Mouse (Mus musculus): ENCODE measurements around the gene Flt1. TPM values are rescaled to one million over a fixed set of nuclear protein-coding genes. Genes with fewer than 3 reads are reported as not detected.
A peak's percentile ranks its signal among the peaks of the same experiment; 100 is the strongest.

Gene Flt1
- polyA plus RNA-seq, 1 experiment = 32.5 TPM

- no peak for DNase-seq
- H3K4me3 ChIP-seq (replicated peaks; ENCODE audit: extremely low read depth, low read depth, low read length) = no peak overlapping the region
These were observed 1.0 kb upstream of the Flt1 start for GRCm38 (mm10) chr5:147726701-147727393.

GRCm38 (mm10) chr5:147724945-147725830, 623 bp downstream of the Flt1 start:
- TF ChIP-seq CTCF (IDR thresholded peaks at IDR 0.05; ENCODE audit: insufficient read depth, low read length) = no peak
- 0 out of 2 replicates have a peak, but pooled peaks have one; percentile 8 for TF ChIP-seq POLR2A (IDR thresholded peaks at IDR 0.05; ENCODE audit: borderline replicate concordance, extremely low read depth, low read depth, low read length)
- 2% methylated on average over 69 of the region's 69 CpGs for WGBS
- Histone ChIP-seq H3K4me1 (ENCODE audit: control insufficient read depth, insufficient read depth, low read length) (peaks cover 9% of the 10 kb centered on the region), H3K4me3 (replicated peaks; ENCODE audit: extremely low read depth, low read depth, low read length) (peak overlapping the region; percentile 80)
- peak; percentile 57 for DNase-seq

More at GRCm38 (mm10) chr5:147726701-147727393, 1.0 kb upstream of the Flt1 start:
- no peak for TF ChIP-seq CTCF (IDR thresholded peaks at IDR 0.05; ENCODE audit: insufficient read depth, low read length)
- TF ChIP-seq POLR2A (IDR thresholded peaks at IDR 0.05; ENCODE audit: borderline replicate concordance, extremely low read depth, low read depth, low read length) = no peak
- WGBS = 17% methylated on average over 18 of the region's 18 CpGs
- H3K4me1 ChIP-seq (ENCODE audit: control insufficient read depth, insufficient read depth, low read length) = peaks cover 2% of the 10 kb centered on the region; the same call in 1 of the 2 replicates

GRCm38 (mm10) chr5:147724391-147724790, 1.4 kb downstream of the Flt1 start:
- H3K4me3 ChIP-seq (replicated peaks; ENCODE audit: extremely low read depth, low read depth, low read length) = peak overlapping the region; percentile 80
- 3% methylated on average over 14 of the region's 14 CpGs for WGBS
- H3K4me1 ChIP-seq (ENCODE audit: control insufficient read depth, insufficient read depth, low read length) = peaks cover 9% of the 10 kb centered on the region
- TF ChIP-seq POLR2A (IDR thresholded peaks at IDR 0.05; ENCODE audit: borderline replicate concordance, extremely low read depth, low read depth, low read length) (no peak), CTCF (IDR thresholded peaks at IDR 0.05; ENCODE audit: insufficient read depth, low read length) (no peak)
- no peak for DNase-seq

GRCm38 (mm10) chr5:147723811-147724210, 2.0 kb downstream of the Flt1 start:
- Histone ChIP-seq H3K4me3 (replicated peaks; ENCODE audit: extremely low read depth, low read depth, low read length) (peak overlapping the region; percentile 56), H3K4me1 (ENCODE audit: control insufficient read depth, insufficient read depth, low read length) (peaks cover 9% of the 10 kb centered on the region)
- TF ChIP-seq POLR2A (IDR thresholded peaks at IDR 0.05; ENCODE audit: borderline replicate concordance, extremely low read depth, low read depth, low read length) (no peak), CTCF (IDR thresholded peaks at IDR 0.05; ENCODE audit: insufficient read depth, low read length) (no peak)
- WGBS = 16% methylated on average over 17 of the region's 17 CpGs
- DNase-seq = no peak

- DNase-seq = no peak
- peaks cover 17% of the 10 kb centered on the region for H3K4me1 ChIP-seq (ENCODE audit: control insufficient read depth, insufficient read depth, low read length)
- TF ChIP-seq POLR2A (IDR thresholded peaks at IDR 0.05; ENCODE audit: borderline replicate concordance, extremely low read depth, low read depth, low read length) (no peak), CTCF (IDR thresholded peaks at IDR 0.05; ENCODE audit: insufficient read depth, low read length) (no peak)
- 24% methylated on average over 8 of the region's 8 CpGs for WGBS
- H3K4me3 ChIP-seq (replicated peaks; ENCODE audit: extremely low read depth, low read depth, low read length) = peak overlapping the region; percentile 26
These were observed 4.4 kb downstream of the Flt1 start for GRCm38 (mm10) chr5:147721438-147721837.

- no peak for TF ChIP-seq POLR2A (IDR thresholded peaks at IDR 0.05; ENCODE audit: borderline replicate concordance, extremely low read depth, low read depth, low read length)
- TF ChIP-seq CTCF (IDR thresholded peaks at IDR 0.05; ENCODE audit: insufficient read depth, low read length) = no peak
- H3K4me3 ChIP-seq (replicated peaks; ENCODE audit: extremely low read depth, low read depth, low read length) = no peak overlapping the region
- 65% methylated on average over 7 of the region's 7 CpGs for WGBS
- no peak for DNase-seq
- peaks cover 21% of the 10 kb centered on the region for H3K4me1 ChIP-seq (ENCODE audit: control insufficient read depth, insufficient read depth, low read length)
These were observed 7.5 kb downstream of the Flt1 start for GRCm38 (mm10) chr5:147718335-147718734.

- WGBS = 56% methylated on average over 15 of the region's 15 CpGs
- Histone ChIP-seq H3K4me1 (ENCODE audit: control insufficient read depth, insufficient read depth, low read length) (peaks cover 18% of the 10 kb centered on the region), H3K4me3 (replicated peaks; ENCODE audit: extremely low read depth, low read depth, low read length) (no peak overlapping the region)
- DNase-seq = no peak
- 0 out of 2 replicates have a peak, but pooled peaks have one; percentile 7 for TF ChIP-seq CTCF (IDR thresholded peaks at IDR 0.05; ENCODE audit: insufficient read depth, low read length)
- TF ChIP-seq POLR2A (IDR thresholded peaks at IDR 0.05; ENCODE audit: borderline replicate concordance, extremely low read depth, low read depth, low read length) = no peak
These were observed 9.1 kb downstream of the Flt1 start for GRCm38 (mm10) chr5:147716697-147717217.

GRCm38 (mm10) chr5:147716276-147716675, 9.5 kb downstream of the Flt1 start:
- no peak overlapping the region for H3K4me3 ChIP-seq (replicated peaks; ENCODE audit: extremely low read depth, low read depth, low read length)
- 40% methylated on average over 9 of the region's 9 CpGs for WGBS
- no peak for TF ChIP-seq POLR2A (IDR thresholded peaks at IDR 0.05; ENCODE audit: borderline replicate concordance, extremely low read depth, low read depth, low read length)
- TF ChIP-seq CTCF (IDR thresholded peaks at IDR 0.05; ENCODE audit: insufficient read depth, low read length) = no peak
- H3K4me1 ChIP-seq (ENCODE audit: control insufficient read depth, insufficient read depth, low read length) = peaks cover 18% of the 10 kb centered on the region
- DNase-seq = no peak

GRCm38 (mm10) chr5:147715391-147715790, 10.4 kb downstream of the Flt1 start:
- H3K4me3 ChIP-seq (replicated peaks; ENCODE audit: extremely low read depth, low read depth, low read length) = no peak overlapping the region

More at GRCm38 (mm10) chr5:147715391-147715790, 10.4 kb downstream of the Flt1 start:
- peaks cover 12% of the 10 kb centered on the region for H3K4me1 ChIP-seq (ENCODE audit: control insufficient read depth, insufficient read depth, low read length)
- TF ChIP-seq POLR2A (IDR thresholded peaks at IDR 0.05; ENCODE audit: borderline replicate concordance, extremely low read depth, low read depth, low read length) (no peak), CTCF (IDR thresholded peaks at IDR 0.05; ENCODE audit: insufficient read depth, low read length) (no peak)
- DNase-seq = no peak
- 31% methylated on average over 13 of the region's 13 CpGs for WGBS

All from lung, adult 2 months (tissue).